Mouse (Mus musculus) fibroblast of lung, adult 2 months (primary cell): ENCODE measurements at regions not wholly inside any gene's neighbourhood (a gene's known extent, or its start where the extent isn't known, plus 50 kb on each side); places are given as distances from the start of the nearest gene placed in this dataset.

Experiments used
- DNase-seq: peaks from one replicate; pipeline ENCODE4 v3.0.0-alpha.2; 2011; ENCODE audit warnings: low read depth

DNA sequence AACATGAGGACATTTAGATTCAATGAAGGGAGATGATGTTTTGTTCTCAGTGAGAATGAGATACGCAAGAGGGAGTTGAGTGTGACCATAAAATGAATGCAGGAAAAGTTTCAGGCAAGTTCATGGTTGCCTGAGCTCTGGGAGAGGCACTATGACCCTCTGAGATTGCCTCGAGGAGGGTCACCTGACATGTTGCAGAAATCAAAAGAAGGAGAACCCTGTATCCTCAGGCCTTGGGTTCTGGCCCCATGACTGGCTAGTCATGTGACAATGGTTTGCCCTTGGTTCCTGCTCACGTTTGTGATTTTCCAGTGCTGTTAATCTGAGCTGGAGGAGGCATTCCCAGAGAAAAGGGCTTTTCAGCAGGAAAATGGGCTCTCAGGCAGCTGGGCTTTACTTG is 98.9 kb downstream of the Mab21l3 start:
- DNase-seq, result no peak

DNA sequence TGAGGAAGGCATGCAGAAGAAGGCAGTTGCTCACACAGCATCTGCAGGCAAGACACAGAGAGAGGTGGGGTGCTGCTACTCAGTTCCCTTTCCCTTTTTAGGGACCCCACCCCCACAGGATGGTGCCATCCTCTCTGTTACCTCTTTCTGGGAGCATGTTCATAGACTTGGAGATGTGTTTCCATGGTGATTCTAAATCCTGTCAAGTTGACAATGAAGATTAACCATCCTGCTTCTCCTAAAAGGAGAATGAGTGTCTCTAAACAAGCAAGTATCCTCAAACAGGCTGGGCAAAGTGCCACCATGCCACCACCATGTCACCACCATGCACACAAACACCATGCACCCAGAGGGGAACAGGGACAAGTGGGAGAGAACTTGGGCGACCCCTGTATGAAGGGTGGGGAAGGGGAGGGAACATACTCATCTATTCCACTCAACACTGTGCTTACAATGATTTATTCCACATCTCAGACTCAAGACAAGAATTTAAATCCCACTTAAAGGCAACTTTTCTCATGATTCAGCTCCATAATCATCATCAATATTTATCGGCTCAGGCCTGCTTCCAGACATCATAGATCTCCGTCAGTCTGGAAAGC is 99.6 kb downstream of the Mab21l3 start:
- DNase-seq, result no peak

DNA sequence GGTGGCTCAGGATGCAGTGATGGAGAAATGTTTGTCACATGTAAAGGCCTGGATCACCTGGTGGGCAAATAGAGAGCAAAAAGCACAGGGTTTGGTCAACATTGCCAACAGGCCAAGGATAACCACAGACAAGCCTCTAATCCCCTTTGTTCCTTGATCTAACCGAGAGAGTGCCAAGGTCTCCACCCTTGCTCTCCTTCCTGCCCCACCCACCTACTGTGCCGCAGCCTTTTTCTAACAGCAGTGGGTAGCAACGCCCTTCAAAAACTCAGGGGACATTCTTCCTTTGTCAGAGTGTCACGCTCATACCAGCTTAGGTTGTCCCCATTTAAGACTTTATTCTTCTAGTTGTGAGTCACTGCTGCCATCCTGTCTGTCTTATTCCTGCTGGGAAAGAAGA is 100.6 kb downstream of the Mab21l3 start:
- no peak for DNase-seq

DNA sequence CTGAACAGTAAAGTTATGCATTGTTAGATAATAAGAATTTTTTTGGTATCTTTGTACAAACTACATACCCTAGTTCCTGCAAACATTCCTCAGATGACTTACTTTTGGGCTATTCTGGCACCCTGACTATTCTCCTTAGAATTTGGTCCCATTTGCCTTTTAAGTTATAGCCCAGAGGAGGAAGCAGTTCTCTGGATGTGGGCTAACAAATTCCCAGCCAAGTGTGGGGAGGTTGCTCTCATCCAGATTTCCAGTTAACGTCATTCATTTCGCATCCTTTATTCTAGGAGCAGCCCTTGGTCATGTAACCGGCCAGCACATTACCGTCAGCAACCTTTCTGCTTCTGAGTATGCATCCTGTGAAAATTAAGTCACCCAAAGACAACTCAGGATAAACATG is 107.9 kb downstream of the Mab21l3 start:
- no peak for DNase-seq

DNA sequence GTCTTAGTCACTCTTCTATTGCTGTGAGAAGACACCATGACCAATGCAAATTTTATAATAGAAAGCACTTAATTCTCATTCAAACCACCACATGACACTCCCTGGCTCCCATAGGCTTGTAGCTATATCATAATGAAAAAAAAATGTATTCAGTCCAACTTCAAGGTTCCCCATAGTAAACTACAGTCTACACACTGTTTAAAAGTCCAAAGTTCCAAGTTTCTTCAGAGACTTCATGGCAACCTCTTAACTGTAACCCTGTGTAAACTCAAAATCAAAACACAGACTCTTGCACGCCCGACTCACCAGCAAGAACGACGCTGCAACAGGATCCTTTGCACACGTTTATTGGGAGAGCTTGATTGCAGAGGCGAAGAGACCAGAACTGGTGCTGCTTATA is 111.6 kb downstream of the Mab21l3 start:
- no peak for DNase-seq

DNA sequence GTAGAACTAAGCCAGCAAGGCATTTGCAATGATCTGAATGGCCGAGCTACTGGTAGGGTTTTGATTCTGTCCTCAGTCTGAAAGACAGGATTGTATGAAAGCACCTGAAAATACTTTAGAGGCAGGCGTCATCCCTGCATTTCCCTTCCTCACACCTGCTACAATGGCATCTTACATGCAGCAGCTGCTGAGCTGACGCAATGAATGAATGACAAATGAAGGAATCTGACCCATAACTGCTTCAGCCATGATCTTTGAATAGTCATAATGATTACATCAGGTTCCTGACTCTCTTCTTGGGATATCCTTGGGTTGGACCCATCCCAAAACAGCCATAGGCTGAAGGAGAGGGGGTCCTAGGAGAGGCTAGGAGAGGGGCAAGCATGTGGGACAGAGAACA is 119.7 kb downstream of the Mab21l3 start:
- no peak for DNase-seq

DNA sequence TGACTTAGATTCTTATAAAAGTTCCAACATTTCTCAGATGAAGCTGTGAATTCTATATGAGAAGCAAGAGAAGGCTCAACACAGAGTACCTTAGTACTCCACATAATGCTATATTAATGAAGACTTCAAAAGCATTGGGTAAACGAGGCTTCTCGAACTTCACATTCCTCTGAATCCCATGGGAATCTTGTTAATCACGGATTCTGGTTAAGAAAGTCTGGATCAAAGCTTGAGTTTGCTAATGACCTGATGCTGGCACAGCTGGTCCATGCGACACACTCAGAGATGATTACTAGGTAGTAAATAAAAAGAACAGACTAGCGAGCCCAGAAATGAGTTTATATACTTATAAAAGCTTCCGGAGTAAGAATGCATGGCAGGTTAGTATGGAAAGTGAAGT is 118.4 kb upstream of the Atp1a1 start:
- DNase-seq, result no peak

DNA sequence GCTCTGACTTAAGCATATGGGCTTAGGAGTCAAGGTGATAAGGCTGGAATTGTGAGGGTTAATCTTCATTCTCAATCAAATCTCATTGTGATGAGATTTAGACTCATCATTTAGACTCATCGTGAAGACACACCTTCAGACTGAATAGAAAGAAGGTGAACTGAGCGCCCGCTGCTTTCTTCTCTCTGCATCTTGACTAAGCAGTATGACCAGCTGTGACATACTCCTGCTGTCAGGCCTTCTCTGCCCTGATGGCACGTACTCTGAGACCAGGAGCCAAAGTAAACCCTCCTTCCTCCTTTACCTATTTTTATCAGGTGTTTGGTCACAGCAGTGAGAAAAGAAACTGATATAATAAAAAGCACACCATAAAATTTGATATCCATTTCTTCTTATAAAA is 117.5 kb upstream of the Atp1a1 start:
- no peak for DNase-seq

DNA sequence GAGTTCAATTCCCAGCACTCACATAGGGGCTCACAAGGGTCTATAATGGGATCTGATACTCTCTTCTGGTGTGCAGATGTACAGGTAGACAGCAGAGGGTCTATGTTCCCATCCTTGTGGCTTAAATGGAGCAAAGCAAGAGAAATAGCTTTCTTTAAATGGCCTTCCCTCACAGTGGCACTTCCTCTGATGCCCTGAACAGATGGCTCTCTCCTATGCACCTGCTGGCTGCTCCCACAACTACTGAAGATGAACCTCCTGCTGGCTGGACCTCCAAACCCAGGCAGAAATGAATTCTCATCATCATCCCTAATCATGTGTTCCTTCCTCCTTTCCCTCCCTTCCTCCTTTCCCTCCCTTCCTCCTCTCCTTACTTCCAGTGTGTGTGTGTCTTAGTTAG is 110.9 kb upstream of the Atp1a1 start:
- no peak for DNase-seq

DNA sequence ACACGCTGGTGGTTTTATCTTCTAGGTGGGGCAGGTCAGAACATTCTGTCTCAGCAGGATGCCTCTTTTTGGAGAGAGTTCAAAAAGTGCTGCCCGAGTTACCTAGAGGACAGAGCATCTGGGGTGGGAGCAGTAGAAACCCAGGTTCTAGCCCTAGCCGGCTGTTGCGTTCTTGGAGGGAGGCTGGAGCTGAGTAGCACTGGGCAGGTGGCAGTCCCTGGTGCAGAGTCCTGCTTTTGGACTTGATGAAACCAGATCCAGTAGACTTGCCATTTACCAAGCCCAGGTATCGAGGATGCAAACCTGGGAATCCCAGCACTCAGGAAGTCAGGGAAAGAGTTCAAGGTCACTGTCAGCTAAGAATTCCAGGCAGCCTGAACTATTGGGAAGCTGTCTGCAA is 110.3 kb upstream of the Atp1a1 start:
- DNase-seq, result no peak

DNA sequence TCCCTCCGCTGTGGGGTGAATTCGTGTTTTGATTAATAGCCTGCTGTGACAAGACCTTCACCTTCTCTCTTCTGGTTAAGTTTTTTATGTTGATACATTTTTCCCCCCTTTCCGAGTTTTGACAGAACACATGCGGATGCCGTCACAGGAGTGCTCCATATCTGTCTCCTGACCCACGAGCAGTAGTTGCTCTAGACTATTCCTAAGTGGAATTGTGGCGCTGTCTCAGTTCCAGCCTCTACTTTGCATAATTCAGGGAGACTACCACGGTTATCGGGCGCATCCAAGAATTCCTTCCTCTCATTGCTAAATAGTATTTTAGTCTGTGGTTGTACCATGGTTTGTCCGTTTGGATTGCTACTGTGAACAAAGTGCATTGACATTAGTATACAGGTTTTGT is 109.2 kb upstream of the Atp1a1 start:
- no peak for DNase-seq

DNA sequence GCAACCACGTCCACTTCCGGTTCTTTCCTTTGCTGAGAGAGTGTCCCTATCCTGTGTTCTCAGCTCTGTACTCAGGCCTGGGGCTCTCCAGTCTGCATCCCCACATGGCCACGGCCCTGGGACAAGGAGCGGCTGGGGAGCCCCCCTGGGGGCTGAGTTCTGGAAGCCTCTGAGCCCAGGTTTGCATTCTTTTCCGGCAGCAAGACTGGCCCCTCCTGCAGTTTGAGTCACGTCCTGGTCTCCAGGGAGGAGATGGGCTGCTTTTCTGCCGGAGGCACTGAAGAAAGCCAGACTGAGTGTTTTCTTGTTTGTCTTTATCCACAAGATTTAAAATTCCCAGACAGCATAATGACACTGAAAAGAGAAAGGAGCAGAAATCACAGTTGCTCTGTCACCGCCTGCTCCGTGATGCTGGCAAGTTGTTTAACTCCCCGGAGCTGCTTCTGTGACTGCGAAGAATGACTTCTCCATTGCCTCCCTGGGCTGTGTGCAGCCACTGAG is 108.7 kb upstream of the Atp1a1 start:
- DNase-seq, result no peak

DNA sequence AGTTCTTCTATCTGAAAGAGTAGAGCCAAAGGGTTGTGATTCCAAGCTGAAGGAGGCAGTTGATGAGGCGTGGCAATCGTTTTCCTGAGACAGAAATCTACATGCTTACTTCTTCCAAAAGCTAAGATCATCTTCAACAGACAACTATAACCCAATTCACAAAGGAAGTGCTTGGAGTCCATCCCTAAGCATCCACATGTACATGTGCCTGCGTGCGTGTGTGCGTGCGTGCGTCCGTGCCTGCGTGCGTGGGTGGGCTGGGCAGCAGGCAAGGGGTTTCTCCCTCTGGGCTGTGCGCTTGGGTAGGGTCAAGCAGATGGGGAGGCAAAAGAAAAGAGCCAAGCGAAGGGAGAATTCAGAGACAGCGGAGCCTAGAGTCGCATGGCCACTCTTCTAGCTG is 108.2 kb upstream of the Atp1a1 start:
- DNase-seq, result no peak

DNA sequence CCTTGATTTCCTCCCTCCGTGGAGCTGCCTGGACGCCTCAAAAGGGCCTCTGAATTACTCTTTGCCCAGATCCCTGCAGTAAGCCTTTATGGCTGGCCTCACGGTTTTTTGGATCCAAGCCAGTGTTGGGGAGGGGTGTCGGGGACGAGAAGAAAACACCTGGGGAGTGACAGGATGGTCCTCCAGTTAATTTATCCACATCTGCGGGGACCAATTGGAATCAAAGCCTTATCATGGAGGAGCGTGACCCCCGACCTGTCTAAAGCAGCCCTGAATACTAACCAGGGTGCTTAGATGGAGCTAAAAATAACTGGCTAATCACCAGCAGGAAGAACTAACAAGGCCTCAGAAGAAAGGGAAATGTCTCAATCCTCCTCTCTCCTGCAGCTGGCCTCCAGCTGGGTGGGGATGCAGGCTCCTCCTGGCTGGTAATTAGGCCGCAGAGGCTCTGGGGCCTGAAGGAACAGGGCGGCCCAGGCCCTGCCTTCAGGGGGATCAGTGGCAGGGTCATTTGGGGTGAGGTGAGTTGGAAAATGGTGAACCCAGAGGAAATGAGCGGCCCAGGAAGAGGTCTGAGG is 107.2 kb upstream of the Atp1a1 start:
- no peak for DNase-seq

DNA sequence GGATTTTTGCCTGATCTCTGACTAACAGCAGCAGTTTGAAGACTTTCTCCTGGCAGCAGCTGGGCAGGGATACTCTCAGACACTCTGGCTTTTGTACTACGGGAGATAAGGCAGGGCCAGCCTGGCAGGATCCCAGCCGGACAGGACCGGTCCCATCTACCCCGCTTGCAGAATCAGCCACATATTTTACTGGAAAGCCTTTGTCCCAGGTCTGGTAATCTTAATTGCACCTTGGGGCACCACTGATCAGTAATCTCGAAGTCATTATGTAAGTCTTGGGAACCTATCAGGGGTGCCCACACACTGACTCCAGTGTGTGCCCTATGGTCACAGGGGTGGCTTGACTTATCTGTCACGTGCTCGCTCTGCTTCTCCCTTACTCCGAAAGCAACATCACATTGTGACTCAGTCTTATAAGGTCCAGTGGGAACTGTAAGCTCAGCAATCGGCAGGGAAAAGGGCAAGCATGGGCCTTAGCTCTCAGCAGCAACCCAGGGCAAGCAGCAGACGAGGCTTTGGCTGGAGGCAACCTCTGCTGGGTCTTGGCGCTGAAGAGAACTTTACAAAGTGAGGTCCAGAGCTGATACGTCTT is 105.0 kb upstream of the Atp1a1 start:
- DNase-seq, result no peak

DNA sequence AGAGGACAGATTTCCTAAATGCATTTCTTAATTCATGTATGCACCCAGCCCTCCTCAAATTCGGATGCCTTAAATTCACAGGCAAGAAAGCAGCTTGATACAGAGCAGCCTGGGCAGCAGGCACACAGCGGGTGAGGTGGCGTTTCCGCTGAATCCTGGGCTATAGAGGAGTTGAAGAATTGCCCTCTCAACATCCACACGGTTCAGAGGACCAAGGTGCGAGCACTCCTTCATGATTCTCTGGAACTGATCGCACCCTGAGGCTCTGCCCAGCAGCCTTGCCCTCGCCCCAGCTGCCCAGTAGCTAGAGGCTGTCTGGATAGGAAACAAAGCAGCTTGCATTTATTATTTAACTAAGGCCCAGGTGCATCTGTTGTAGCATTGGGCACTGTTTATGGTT is 104.3 kb upstream of the Atp1a1 start:
- DNase-seq, result no peak

DNA sequence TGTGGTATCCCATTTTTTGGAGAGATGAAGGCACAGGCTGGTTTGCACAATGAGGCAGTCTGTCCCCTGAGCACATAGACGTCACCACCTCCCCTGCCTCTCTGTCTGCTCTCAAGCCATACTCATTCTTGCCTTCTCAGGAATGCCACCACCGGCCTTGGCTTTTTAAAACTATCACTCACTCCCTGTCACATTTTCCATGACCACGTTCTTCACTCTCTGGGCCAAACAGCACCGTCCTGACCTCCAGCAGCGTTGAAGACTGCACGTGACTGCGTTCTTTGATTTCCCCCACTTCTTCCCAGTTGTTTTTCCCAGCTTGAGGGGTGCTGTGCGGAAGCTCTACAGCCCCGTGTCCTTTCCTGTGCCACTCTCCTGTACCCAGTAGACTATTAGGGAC is 100.4 kb upstream of the Atp1a1 start:
- DNase-seq, result no peak

DNA sequence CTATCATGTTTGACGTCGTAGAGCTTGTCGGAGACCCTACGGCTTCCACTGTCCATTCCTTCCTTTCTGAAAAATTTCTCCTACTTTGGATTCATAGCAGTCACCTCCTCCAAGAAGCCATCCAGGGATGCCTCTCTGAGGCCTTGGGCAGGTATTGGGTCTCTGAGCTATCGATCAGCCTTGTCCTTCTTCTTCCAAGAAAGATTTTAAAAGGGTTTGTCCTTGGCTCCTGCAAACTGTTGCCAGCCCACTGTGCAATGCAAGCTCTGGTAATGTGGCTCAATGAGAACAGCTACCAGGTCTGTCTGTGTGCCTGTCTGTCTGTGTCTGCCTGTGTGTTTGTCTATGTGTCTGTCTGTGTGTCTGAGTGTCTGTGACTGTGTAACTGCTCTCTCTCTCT is 99.8 kb upstream of the Atp1a1 start:
- DNase-seq, result no peak

DNA sequence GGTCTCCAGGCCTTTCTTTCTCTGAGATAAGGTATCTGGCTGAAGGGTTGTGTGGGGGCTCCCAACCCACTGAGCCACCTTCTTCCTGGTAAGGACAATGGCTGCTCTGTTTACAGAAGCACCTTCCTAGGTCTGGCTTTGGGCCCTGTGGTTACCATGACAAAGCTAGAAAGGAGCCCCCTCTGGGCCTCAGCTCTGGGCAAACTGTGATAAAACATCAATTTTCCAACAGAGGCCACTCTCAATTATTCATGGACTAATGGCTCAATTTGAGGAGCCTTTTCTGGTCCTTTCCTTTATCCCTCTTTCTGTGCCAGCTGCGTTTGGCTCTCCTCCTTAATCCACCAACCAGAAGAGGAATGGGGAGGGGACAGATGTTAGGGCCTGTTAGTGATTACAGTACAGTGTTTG is 97.3 kb upstream of the Atp1a1 start:
- no peak for DNase-seq

DNA sequence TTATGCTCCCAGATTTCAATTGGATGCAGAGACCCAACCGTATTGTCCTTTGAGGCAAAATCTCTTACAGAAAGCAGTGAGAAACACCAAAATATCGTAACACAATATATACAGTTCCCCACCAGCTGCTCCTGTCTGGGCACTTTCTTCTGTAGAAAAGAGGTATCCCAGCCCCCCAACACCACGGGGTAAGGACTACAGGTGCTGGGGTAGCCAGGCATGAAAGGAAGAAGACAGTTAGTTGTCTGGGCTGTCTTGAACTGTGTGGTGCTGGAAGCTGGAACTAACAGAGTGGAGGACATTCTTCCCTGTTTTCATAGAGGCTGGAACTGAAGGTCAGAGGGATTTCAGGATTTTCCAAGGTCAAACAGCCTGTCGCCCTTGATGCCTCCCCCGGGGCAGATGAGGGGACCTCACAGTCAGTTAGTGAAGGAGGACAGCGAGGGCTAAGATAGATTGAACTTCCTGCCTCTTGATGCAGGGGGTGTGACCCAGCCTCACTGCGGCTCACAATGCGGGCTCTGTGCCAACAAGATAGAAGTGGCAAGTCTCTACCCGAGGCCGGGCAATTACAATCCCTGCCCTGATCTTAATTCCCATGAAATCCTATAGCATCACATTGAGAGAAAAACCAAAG is 96.6 kb upstream of the Atp1a1 start:
- DNase-seq, result no peak

DNA sequence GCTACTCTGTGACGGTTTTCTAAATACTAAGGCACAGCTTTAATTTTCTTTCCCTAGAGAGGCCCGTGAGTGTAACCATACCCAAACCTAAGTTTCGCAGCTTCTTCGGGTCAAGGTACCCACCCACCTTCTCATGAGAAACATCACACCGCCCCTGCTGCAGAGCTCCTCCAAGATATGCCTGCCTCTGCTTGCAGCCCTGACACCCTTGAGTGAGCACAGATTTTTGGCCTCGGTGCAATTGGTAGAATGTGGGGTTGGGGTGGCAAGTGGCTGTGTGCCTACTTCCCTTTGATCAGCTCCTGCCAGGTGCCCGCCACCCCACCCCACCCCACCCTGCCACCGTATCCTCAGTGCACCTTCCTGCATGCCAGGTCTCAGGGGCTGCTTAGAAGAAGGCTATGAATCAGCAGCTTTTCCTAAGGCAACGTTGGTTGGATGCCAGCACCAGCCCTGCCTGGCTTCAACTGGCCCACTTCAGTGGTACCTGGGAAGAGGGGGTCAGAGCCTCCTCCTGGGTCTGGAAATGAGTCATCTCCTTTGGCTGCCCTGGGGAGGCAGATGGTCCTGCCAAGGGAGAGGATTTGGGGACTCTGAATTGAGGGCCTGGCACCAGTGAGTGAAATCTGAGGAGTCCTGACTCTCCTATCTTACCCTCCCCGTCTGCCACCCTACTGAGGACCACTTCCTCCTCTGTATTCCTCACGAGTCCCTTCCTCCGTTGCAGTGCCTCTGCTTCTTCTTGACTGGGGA is 95.6 kb upstream of the Atp1a1 start:
- DNase-seq, result no peak

DNA sequence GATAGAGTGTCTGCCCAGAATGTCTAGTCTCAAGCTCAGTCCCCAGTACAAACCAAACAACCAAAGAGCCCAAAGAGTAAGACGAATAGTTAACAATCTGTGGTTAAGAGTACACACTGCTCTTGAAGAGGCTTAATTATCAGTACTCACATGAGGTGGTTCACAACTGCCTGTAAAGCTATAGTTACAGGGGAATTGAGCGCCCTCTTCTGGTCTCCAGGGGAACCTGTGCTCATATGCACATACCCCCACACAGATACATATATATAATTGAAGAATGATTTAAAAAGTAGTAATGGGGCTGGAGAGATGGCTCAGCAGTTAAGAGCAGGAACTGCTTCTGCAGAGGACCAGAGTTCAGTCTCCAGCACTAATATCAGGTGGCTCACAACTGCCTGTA is 92.3 kb upstream of the Atp1a1 start:
- DNase-seq, result no peak

DNA sequence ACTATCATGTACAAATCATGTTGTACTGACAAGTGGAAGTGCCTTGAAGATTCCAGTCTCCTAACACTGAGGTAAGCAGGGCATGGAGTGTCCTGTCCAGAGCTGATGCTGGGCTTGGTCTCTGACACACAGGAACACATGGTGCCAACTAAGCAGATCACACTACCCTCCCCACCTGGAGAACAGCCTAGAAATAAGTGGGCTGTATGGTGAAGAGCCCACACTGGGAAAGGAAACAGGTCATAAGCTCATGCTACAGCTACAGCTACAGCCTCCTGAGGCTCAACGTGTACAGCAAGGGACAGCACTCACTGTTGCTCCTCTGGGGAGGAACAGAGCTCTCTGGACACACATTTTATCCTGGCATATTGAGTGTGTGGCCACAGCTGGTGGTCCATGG is 89.8 kb upstream of the Atp1a1 start:
- no peak for DNase-seq
